Mouse (Mus musculus) hindbrain, embryonic 12.5 days (tissue): ENCODE results near the gene Shroom3. TPM values are rescaled to one million over a fixed set of nuclear protein-coding genes. Genes with fewer than 3 reads are reported as not detected.

Source experiments
- ATAC-seq: fragments of 200-750 bp; cut with Nextera tagmentation; 2 replicates; pipeline ENCODE4 v1.8.0; 2017; ENCODE audit warnings: moderate TSS enrichment; ENCODE audit not compliant: low FRiP score
- H3K27ac ChIP-seq: fragments of 300-500 bp; sonication (generic); 2 replicates; pipeline ENCODE4 v1.5.1; 2016; ENCODE audit warnings: mild to moderate bottlenecking
- H3K27me3 ChIP-seq: fragments of 300-500 bp; sonication (generic); 2 replicates; pipeline ENCODE4 v1.6.1; 2016; ENCODE audit warnings: mild to moderate bottlenecking
- H3K36me3 ChIP-seq: fragments of 300-500 bp; sonication (generic); 2 replicates; pipeline ENCODE4 v1.6.1; 2016; ENCODE audit warnings: mild to moderate bottlenecking
- H3K4me1 ChIP-seq: fragments of 300-500 bp; sonication (generic); 2 replicates; pipeline ENCODE4 v1.6.1; 2016
- H3K4me2 ChIP-seq: fragments of 300-500 bp; sonication (generic); replicated peaks from 2 replicates; pipeline ENCODE4 v1.6.1; 2016; ENCODE audit warnings: mild to moderate bottlenecking
- H3K4me3 ChIP-seq: fragments of 300-500 bp; sonication (generic); 2 replicates; pipeline ENCODE4 v1.5.1; 2016; ENCODE audit warnings: mild to moderate bottlenecking
- H3K9ac ChIP-seq: fragments of 300-500 bp; sonication (generic); 2 replicates; pipeline ENCODE4 v1.6.1; 2016; ENCODE audit warnings: mild to moderate bottlenecking, moderate library complexity
- H3K9me3 ChIP-seq: fragments of 300-500 bp; sonication (generic); replicated peaks from 2 replicates; pipeline ENCODE4 v1.6.1; 2016; ENCODE audit warnings: mild to moderate bottlenecking
- WGBS: fragments of 180-500 bp; shearing (Covaris S2); methylation state at CpG from one replicate; pipeline ENCODE4 v1.1.7; 2016; 5-methylcytosine and 5-hydroxymethylcytosine counted together
- polyA plus RNA-seq: library from polyadenylated mRNA; unstranded; fragments of >200 nt; fragmentation: Nextera tagmentation; extraction: Ambion mirVana; gene quantifications from 2 replicates; pipeline ENCODE4 v1.2.1, GENCODE M21; 2016

Shroom3 gene
- polyA plus RNA-seq, 1 experiment from 2014 or later: 6.5 TPM

GRCm38 (mm10) chr5:92868231-92868630 is 185.0 kb downstream of the Shroom3 start:
- no peak overlapping the region for H3K9ac ChIP-seq
- H3K4me3 ChIP-seq: no peak overlapping the region
- no peaks in the 10 kb centered on the region for H3K9me3 ChIP-seq
- no peak overlapping the region for H3K27ac ChIP-seq
- ATAC-seq: no peak
- no peaks in the 10 kb centered on the region for H3K27me3 ChIP-seq
- no peaks in the 10 kb centered on the region for H3K36me3 ChIP-seq
- 79% methylated on average over 2 of the region's 2 CpGs for WGBS
- H3K4me2 ChIP-seq: no peak overlapping the region
- H3K4me1 ChIP-seq: 0 out of 2 replicates have a peak, but pooled peaks cover 7% of the 10 kb centered on the region

- no peak for ATAC-seq
- H3K27me3 ChIP-seq: no peaks in the 10 kb centered on the region
- no peaks in the 10 kb centered on the region for H3K9me3 ChIP-seq
- H3K27ac ChIP-seq: no peak overlapping the region
- 39% methylated on average over 3 of the region's 3 CpGs for WGBS
- no peak overlapping the region for H3K9ac ChIP-seq
- no peak overlapping the region for H3K4me2 ChIP-seq
- no peaks in the 10 kb centered on the region for H3K36me3 ChIP-seq
- H3K4me1 ChIP-seq: no peaks in the 10 kb centered on the region
- no peak overlapping the region for H3K4me3 ChIP-seq
Measured at GRCm38 (mm10) chr5:92871048-92871447, 187.8 kb downstream of the Shroom3 start.

- Histone ChIP-seq H3K9me3 (no peaks in the 10 kb centered on the region), H3K4me1 (no peaks in the 10 kb centered on the region), H3K27ac (no peak overlapping the region), H3K4me3 (no peak overlapping the region), H3K36me3 (no peaks in the 10 kb centered on the region), H3K9ac (no peak overlapping the region), H3K27me3 (no peaks in the 10 kb centered on the region), H3K4me2 (no peak overlapping the region)
- WGBS: 72% methylated on average over 4 of the region's 4 CpGs
- no peak for ATAC-seq
Measured at GRCm38 (mm10) chr5:92872182-92872581, 188.9 kb downstream of the Shroom3 start.

GRCm38 (mm10) chr5:92872991-92873390 is 189.8 kb downstream of the Shroom3 start:
- Histone ChIP-seq H3K4me3 (no peak overlapping the region), H3K4me1 (no peaks in the 10 kb centered on the region), H3K27ac (no peak overlapping the region), H3K36me3 (no peaks in the 10 kb centered on the region), H3K9me3 (no peaks in the 10 kb centered on the region), H3K27me3 (no peaks in the 10 kb centered on the region), H3K4me2 (no peak overlapping the region), H3K9ac (no peak overlapping the region)
- no peak for ATAC-seq
- 91% methylated on average over 2 of the region's 2 CpGs for WGBS

- H3K9me3 ChIP-seq: no peaks in the 10 kb centered on the region
- H3K27ac ChIP-seq: no peak overlapping the region
- no peaks in the 10 kb centered on the region for H3K4me1 ChIP-seq
- no peak overlapping the region for H3K4me2 ChIP-seq
- no peak overlapping the region for H3K9ac ChIP-seq
- H3K27me3 ChIP-seq: no peaks in the 10 kb centered on the region
- no peak overlapping the region for H3K4me3 ChIP-seq
- ATAC-seq: no peak
- no peaks in the 10 kb centered on the region for H3K36me3 ChIP-seq
Measured at GRCm38 (mm10) chr5:92873518-92873917, 190.3 kb downstream of the Shroom3 start.

- no peaks in the 10 kb centered on the region for H3K9me3 ChIP-seq
- no peak overlapping the region for H3K9ac ChIP-seq
- no peak overlapping the region for H3K4me2 ChIP-seq
- H3K27me3 ChIP-seq: no peaks in the 10 kb centered on the region
- no peak overlapping the region for H3K4me3 ChIP-seq
- no peaks in the 10 kb centered on the region for H3K4me1 ChIP-seq
- H3K36me3 ChIP-seq: no peaks in the 10 kb centered on the region
- no peak overlapping the region for H3K27ac ChIP-seq
- ATAC-seq: no peak
- WGBS: 95% methylated on average over 10 of the region's 10 CpGs
Measured at GRCm38 (mm10) chr5:92875836-92876235, 192.6 kb downstream of the Shroom3 start.

GRCm38 (mm10) chr5:92877104-92877503 is 193.9 kb downstream of the Shroom3 start:
- WGBS: 69% methylated on average over 3 of the region's 3 CpGs
- no peak overlapping the region for H3K4me2 ChIP-seq

GRCm38 (mm10) chr5:92880393-92880792 is 197.2 kb downstream of the Shroom3 start:
- no peak overlapping the region for H3K9ac ChIP-seq
- no peaks in the 10 kb centered on the region for H3K9me3 ChIP-seq
- H3K27ac ChIP-seq: no peak overlapping the region
- H3K4me1 ChIP-seq: no peaks in the 10 kb centered on the region
- H3K4me3 ChIP-seq: no peak overlapping the region
- 95% methylated on average over 2 of the region's 2 CpGs for WGBS
- no peak for ATAC-seq
- H3K27me3 ChIP-seq: no peaks in the 10 kb centered on the region
- no peaks in the 10 kb centered on the region for H3K36me3 ChIP-seq
- no peak overlapping the region for H3K4me2 ChIP-seq

More at GRCm38 (mm10) chr5:92877104-92877503, 193.9 kb downstream of the Shroom3 start:
- Histone ChIP-seq H3K9me3 (no peaks in the 10 kb centered on the region), H3K27me3 (no peaks in the 10 kb centered on the region), H3K27ac (no peak overlapping the region), H3K36me3 (no peaks in the 10 kb centered on the region), H3K4me3 (no peak overlapping the region), H3K9ac (no peak overlapping the region), H3K4me1 (no peaks in the 10 kb centered on the region)
- ATAC-seq: no peak

GRCm38 (mm10) chr5:92880893-92881292 is 197.7 kb downstream of the Shroom3 start:
- H3K9me3 ChIP-seq: no peaks in the 10 kb centered on the region
- ATAC-seq: no peak
- no peaks in the 10 kb centered on the region for H3K27me3 ChIP-seq
- no peak overlapping the region for H3K4me3 ChIP-seq
- 55% methylated on average over 4 of the region's 4 CpGs for WGBS
- H3K4me2 ChIP-seq: no peak overlapping the region
- no peaks in the 10 kb centered on the region for H3K4me1 ChIP-seq
- H3K27ac ChIP-seq: no peak overlapping the region
- no peaks in the 10 kb centered on the region for H3K36me3 ChIP-seq
- H3K9ac ChIP-seq: no peak overlapping the region

GRCm38 (mm10) chr5:92886141-92886540 is 202.9 kb downstream of the Shroom3 start:
- H3K9me3 ChIP-seq: no peaks in the 10 kb centered on the region
- no peaks in the 10 kb centered on the region for H3K27me3 ChIP-seq
- no peak for ATAC-seq
- H3K4me2 ChIP-seq: no peak overlapping the region
- 91% methylated on average over 4 of the region's 4 CpGs for WGBS
- no peaks in the 10 kb centered on the region for H3K36me3 ChIP-seq
- no peak overlapping the region for H3K27ac ChIP-seq
- no peak overlapping the region for H3K9ac ChIP-seq
- H3K4me1 ChIP-seq: no peaks in the 10 kb centered on the region
- H3K4me3 ChIP-seq: no peak overlapping the region

- Histone ChIP-seq H3K9me3 (no peaks in the 10 kb centered on the region), H3K27ac (no peak overlapping the region), H3K4me1 (no peaks in the 10 kb centered on the region), H3K36me3 (no peaks in the 10 kb centered on the region), H3K9ac (no peak overlapping the region), H3K4me3 (no peak overlapping the region), H3K4me2 (no peak overlapping the region), H3K27me3 (no peaks in the 10 kb centered on the region)
- WGBS: 61% methylated on average over 3 of the region's 3 CpGs
- no peak for ATAC-seq
Measured at GRCm38 (mm10) chr5:92887501-92887900, 204.3 kb downstream of the Shroom3 start.

GRCm38 (mm10) chr5:92888628-92889241 is 205.5 kb downstream of the Shroom3 start:
- no peak overlapping the region for H3K27ac ChIP-seq
- WGBS: 56% methylated on average over 8 of the region's 8 CpGs
- H3K9ac ChIP-seq: no peak overlapping the region
- no peak overlapping the region for H3K4me2 ChIP-seq
- no peaks in the 10 kb centered on the region for H3K27me3 ChIP-seq
- H3K36me3 ChIP-seq: no peaks in the 10 kb centered on the region
- H3K4me1 ChIP-seq: peaks cover 4% of the 10 kb centered on the region
- H3K9me3 ChIP-seq: no peaks in the 10 kb centered on the region
- ATAC-seq: no peak
- no peak overlapping the region for H3K4me3 ChIP-seq

GRCm38 (mm10) chr5:92890902-92891301 is 207.7 kb downstream of the Shroom3 start:
- peaks cover 6% of the 10 kb centered on the region for H3K4me1 ChIP-seq
- H3K36me3 ChIP-seq: no peaks in the 10 kb centered on the region
- H3K4me2 ChIP-seq: no peak overlapping the region
- H3K9ac ChIP-seq: no peak overlapping the region
- no peaks in the 10 kb centered on the region for H3K9me3 ChIP-seq
- WGBS: 84% methylated on average over 5 of the region's 5 CpGs
- no peak for ATAC-seq
- H3K27ac ChIP-seq: no peak overlapping the region
- no peaks in the 10 kb centered on the region for H3K27me3 ChIP-seq
- no peak overlapping the region for H3K4me3 ChIP-seq
